Mouse (Mus musculus): ENCODE measurements around the gene P4htm.

The P4htm gene

GRCm38 (mm10) chr9:108563671-108564070 lies 33.8 kb downstream of the P4htm start:
- in situ Hi-C loops (cut with MboI, MseI) = no loop called here

GRCm38 (mm10) chr9:108560227-108560841 lies 37.1 kb downstream of the P4htm start, which contains the start of gene Impdh2:
Impdh2 (plus strand) TSS chr9:108560286.
- in situ Hi-C loops (cut with MboI, MseI) = no loop called here

- in situ Hi-C loops (cut with MboI, MseI) = no loop called here
Observed at GRCm38 (mm10) chr9:108559169-108559568, 38.3 kb downstream of the P4htm start.

GRCm38 (mm10) chr9:108546875-108547274 lies 50.6 kb downstream of the P4htm start:
- in situ Hi-C loops (cut with MboI, MseI) = loop anchor here (10.0 kb wide), 3 partner anchors 172 to 1712 kb away; no protein-coding TSS in a partner anchor

GRCm38 (mm10) chr9:108545986-108546385 lies 51.5 kb downstream of the P4htm start:
- in situ Hi-C loops (cut with MboI, MseI) = loop anchor here (10.0 kb wide), 3 partner anchors 171 to 1711 kb away; no protein-coding TSS in a partner anchor

- in situ Hi-C loops (cut with MboI, MseI) = loop anchor here (10.0 kb wide), 3 partner anchors 166 to 1706 kb away; no protein-coding TSS in a partner anchor
Observed at GRCm38 (mm10) chr9:108540846-108541245, 56.6 kb downstream of the P4htm start.

- in situ Hi-C loops (cut with MboI, MseI) = no loop called here
Observed at GRCm38 (mm10) chr9:108531496-108531895, 66.0 kb downstream of the P4htm start.

GRCm38 (mm10) chr9:108530954-108531353 lies 66.5 kb downstream of the P4htm start:
- in situ Hi-C loops (cut with MboI, MseI) = no loop called here

All from T-helper 2 cell (primary cell).